Mouse (Mus musculus) liver, embryonic 14.5 days (tissue): ENCODE results near the gene Farp1. TPM values are rescaled to one million over a fixed set of nuclear protein-coding genes. Genes with fewer than 3 reads are reported as not detected.

Experiments used
- ATAC-seq: fragments of 200-750 bp; cut with Nextera tagmentation; 2 replicates; pipeline ENCODE4 v1.8.0; 2017; ENCODE audit warnings: moderate number of reproducible peaks, mild to moderate bottlenecking, moderate library complexity; ENCODE audit not compliant: insufficient read depth
- DNase-seq, 3 experiments: peaks; one replicate each; pipeline ENCODE4 v3.0.0-alpha.2; 2012 to 2013; ENCODE audit warnings: low read depth in 3 of 3, low spot score in 3 of 3
- H3K27ac ChIP-seq: fragments of 300-500 bp; sonication (generic); 2 replicates; pipeline ENCODE4 v1.5.1; 2014; ENCODE audit warnings: moderate library complexity, mild to moderate bottlenecking, control low read depth, inconsistent platforms
- H3K27me3 ChIP-seq: fragments of 300-500 bp; sonication (generic); 2 replicates; pipeline ENCODE4 v1.6.1; 2014; ENCODE audit warnings: mild to moderate bottlenecking, low read length, moderate library complexity; ENCODE audit not compliant: control insufficient read depth, insufficient read depth
- H3K36me3 ChIP-seq: fragments of 300-500 bp; sonication (generic); replicated peaks from 2 replicates; pipeline ENCODE4 v1.6.1; 2014; ENCODE audit warnings: low read depth; ENCODE audit not compliant: control insufficient read depth, insufficient read depth
- H3K4me1 ChIP-seq, 2 experiments: fragments of 200-500 bp in 1 of 2; fragments of 300-500 bp in 1 of 2; sonication (generic) in 1 of 2; replicated peaks; 2 replicates each; pipeline ENCODE4 v1.6.1; 2012 to 2014; ENCODE audit warnings: antibody characterized with exemption in 1 of 2, inconsistent platforms in 1 of 2, low read length in 1 of 2; ENCODE audit not compliant: control insufficient read depth in 2 of 2, insufficient read depth in 2 of 2
- H3K4me2 ChIP-seq: fragments of 300-500 bp; sonication (generic); 2 replicates; pipeline ENCODE4 v1.6.1; 2014; ENCODE audit warnings: low read depth, mild to moderate bottlenecking, control low read depth, moderate library complexity
- H3K4me3 ChIP-seq, 2 experiments: fragments of 200-500 bp in 1 of 2; fragments of 300-500 bp in 1 of 2; sonication (generic) in 1 of 2; 2 replicates each; pipeline ENCODE4 v1.5.1; 2012 to 2014; ENCODE audit warnings: low read depth in 2 of 2, low read length in 2 of 2, mild to moderate bottlenecking in 2 of 2, control low read depth in 1 of 2, inconsistent platforms in 1 of 2, moderate library complexity in 1 of 2; ENCODE audit not compliant: insufficient read depth in 1 of 2
- H3K9ac ChIP-seq: fragments of 300-500 bp; sonication (generic); replicated peaks from 2 replicates; pipeline ENCODE4 v1.6.1; 2014; ENCODE audit warnings: mild to moderate bottlenecking, control low read depth, moderate library complexity
- H3K9me3 ChIP-seq: fragments of 300-500 bp; sonication (generic); 2 replicates; pipeline ENCODE4 v1.6.1; 2016; ENCODE audit warnings: low read length, mixed read lengths; ENCODE audit not compliant: control insufficient read depth
- CTCF ChIP-seq: IDR thresholded peaks from 2 replicates; pipeline ENCODE4 v1.5.1; 2016; ENCODE audit warnings: antibody characterized with exemption, low read depth, control low read depth
- EP300 ChIP-seq: IDR thresholded peaks from 2 replicates; pipeline ENCODE4 v1.6.1; 2016; ENCODE audit warnings: antibody characterized with exemption, low read depth
- WGBS: fragments of 180-500 bp; shearing (Covaris S2); extraction: QIAGEN DNeasy Blood & Tissue Kit; methylation state at CpG from one replicate; pipeline ENCODE4 v1.1.7; 2014; ENCODE audit not compliant: insufficient replicate concordance; 5-methylcytosine and 5-hydroxymethylcytosine counted together
- polyA plus RNA-seq, 2 experiments: library from polyadenylated mRNA; depleted of rRNA in 1 of 2; stranded (reverse) in 1 of 2; unstranded in 1 of 2; fragments of >200 nt; fragmentation: Nextera tagmentation in 1 of 2; extraction: Ambion mirVana in 1 of 2; gene quantifications; 2 replicates each; pipeline versions ENCODE4 v1.2.1 to v1.2.3; 2012 to 2014

Gene Farp1
- polyA plus RNA-seq, 2 experiments = 3.0 to 4.3 TPM

GRCm38 (mm10) chr14:121175385-121175784, 140.4 kb downstream of the Farp1 start:
- TF ChIP-seq EP300 (no peak), CTCF (no peak)
- DNase-seq = no peak
- H3K4me3 ChIP-seq = no peak overlapping the region
- H3K9ac ChIP-seq = no peak overlapping the region
- H3K4me2 ChIP-seq = no peak overlapping the region
- H3K27me3 ChIP-seq = no peaks in the 10 kb centered on the region
- H3K27ac ChIP-seq = no peak overlapping the region
- ATAC-seq = no peak
- no peaks in the 10 kb centered on the region for H3K36me3 ChIP-seq
- H3K9me3 ChIP-seq = no peaks in the 10 kb centered on the region
- 20% methylated on average over 9 of the region's 9 CpGs for WGBS
- H3K4me1 ChIP-seq = no peaks in the 10 kb centered on the region

DNA sequence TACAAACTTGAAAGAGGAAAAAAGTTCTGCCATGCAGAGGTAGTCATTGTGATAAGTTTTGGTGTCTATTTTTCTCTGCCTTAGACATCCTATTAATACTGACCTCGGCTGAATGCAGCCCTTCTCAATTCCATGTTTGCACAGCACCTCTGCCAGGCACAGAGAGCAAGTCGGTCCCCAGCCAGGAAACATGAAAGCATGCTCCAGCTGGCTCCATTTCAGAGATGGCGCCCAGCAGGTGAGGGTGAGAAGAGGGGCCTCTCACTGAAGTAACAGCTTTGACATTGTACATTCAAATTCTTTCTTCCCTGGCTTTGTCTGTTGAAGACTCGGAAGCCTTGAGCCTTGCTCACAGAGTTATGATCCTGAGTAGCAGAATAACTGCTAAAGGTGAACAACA, 140.9 kb downstream of the Farp1 start:
- no peaks in the 10 kb centered on the region for H3K9me3 ChIP-seq
- H3K4me3 ChIP-seq = no peak overlapping the region
- no peaks in the 10 kb centered on the region for H3K27me3 ChIP-seq
- TF ChIP-seq EP300 (no peak), CTCF (no peak)
- DNase-seq (no peak), ATAC-seq (no peak)
- no peaks in the 10 kb centered on the region for H3K36me3 ChIP-seq
- no peak overlapping the region for H3K4me2 ChIP-seq
- WGBS = 54% methylated on average over 4 of the region's 4 CpGs
- no peak overlapping the region for H3K9ac ChIP-seq
- H3K27ac ChIP-seq = no peak overlapping the region
- no peaks in the 10 kb centered on the region for H3K4me1 ChIP-seq

DNA sequence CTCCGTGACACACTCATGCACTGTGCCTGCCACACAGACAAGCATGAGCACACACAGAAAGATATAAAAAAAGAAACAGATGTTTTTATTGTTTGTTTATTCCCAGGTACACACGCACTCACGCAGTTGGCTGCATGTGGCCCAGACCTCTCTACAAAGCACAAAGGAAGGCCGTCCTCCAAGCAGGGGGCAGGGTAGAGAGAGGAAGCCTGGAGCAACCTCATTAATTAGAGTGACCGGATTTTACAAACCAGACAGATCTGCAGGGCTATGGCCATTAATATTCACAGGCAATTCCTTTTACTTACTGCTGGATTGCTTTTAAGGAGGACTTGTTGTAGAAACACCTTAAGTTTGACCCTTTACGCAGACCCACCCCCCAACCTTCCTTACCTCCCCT, 142.9 kb downstream of the Farp1 start:
- Histone ChIP-seq H3K36me3 (no peaks in the 10 kb centered on the region), H3K9me3 (no peaks in the 10 kb centered on the region), H3K4me3 (no peak overlapping the region), H3K4me1 (no peaks in the 10 kb centered on the region), H3K27ac (no peak overlapping the region), H3K27me3 (no peaks in the 10 kb centered on the region), H3K4me2 (no peak overlapping the region), H3K9ac (no peak overlapping the region)
- TF ChIP-seq EP300 = no peak
- TF ChIP-seq CTCF = no peak
- DNase-seq (no peak), ATAC-seq (no peak)
- 62% methylated on average over 6 of the region's 6 CpGs for WGBS

GRCm38 (mm10) chr14:121180611-121181010, 145.6 kb downstream of the Farp1 start:
- no peak for DNase-seq
- 63% methylated on average over 9 of the region's 9 CpGs for WGBS

DNA sequence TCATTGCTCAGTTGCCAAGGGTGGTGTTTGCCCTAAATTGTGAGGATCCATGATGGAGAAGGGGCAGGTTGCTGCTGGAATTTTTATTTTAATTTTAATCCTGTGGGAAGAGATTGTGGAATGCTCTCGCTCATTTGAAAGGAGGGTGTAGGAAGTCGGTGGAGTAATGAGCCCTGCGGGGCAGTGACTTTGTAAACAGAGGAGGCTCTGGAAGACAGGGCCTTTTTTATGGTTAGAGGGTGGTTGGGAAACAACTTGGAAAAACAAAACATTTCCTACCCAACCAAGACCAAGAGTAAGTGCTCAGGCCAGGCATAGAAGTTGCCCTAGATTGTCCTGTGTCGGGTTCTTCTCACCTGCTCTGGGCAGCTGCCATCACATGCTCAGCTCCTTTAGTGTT, 146.8 kb downstream of the Farp1 start:
- no peak for TF ChIP-seq CTCF
- TF ChIP-seq EP300 = no peak
- Histone ChIP-seq H3K9me3 (no peaks in the 10 kb centered on the region), H3K4me1 (no peaks in the 10 kb centered on the region), H3K27me3 (no peaks in the 10 kb centered on the region), H3K36me3 (no peaks in the 10 kb centered on the region), H3K27ac (no peak overlapping the region), H3K4me2 (no peak overlapping the region), H3K9ac (no peak overlapping the region), H3K4me3 (no peak overlapping the region)
- WGBS = 57% methylated on average over 4 of the region's 4 CpGs
- ATAC-seq (no peak), DNase-seq (no peak)

More at GRCm38 (mm10) chr14:121180611-121181010, 145.6 kb downstream of the Farp1 start:
- no peaks in the 10 kb centered on the region for H3K36me3 ChIP-seq
- H3K4me1 ChIP-seq = no peaks in the 10 kb centered on the region
- H3K27me3 ChIP-seq = no peaks in the 10 kb centered on the region
- no peaks in the 10 kb centered on the region for H3K9me3 ChIP-seq
- H3K4me2 ChIP-seq = no peak overlapping the region
- no peak overlapping the region for H3K27ac ChIP-seq
- no peak for ATAC-seq
- no peak for TF ChIP-seq EP300
- no peak for TF ChIP-seq CTCF
- H3K4me3 ChIP-seq = no peak overlapping the region
- no peak overlapping the region for H3K9ac ChIP-seq
